Mouse (Mus musculus) lung, postnatal 0 days (tissue): ENCODE measurements around the gene Abhd18.

Source experiments
- CTCF ChIP-seq: IDR thresholded peaks from 2 replicates; pipeline ENCODE4 v1.5.1; 2016; ENCODE audit warnings: antibody characterized with exemption, mild to moderate bottlenecking
- EP300 ChIP-seq: IDR thresholded peaks from 2 replicates; pipeline ENCODE4 v1.6.1; 2016; ENCODE audit warnings: antibody characterized with exemption, mild to moderate bottlenecking, control low read depth

- TF ChIP-seq EP300 (no peak), CTCF (no peak)
These were observed 33.5 kb upstream of the Abhd18 start for GRCm38 (mm10) chr3:40813275-40813674.
